Mouse (Mus musculus): ENCODE results near the gene Tedc1. TPM values are rescaled to one million over a fixed set of nuclear protein-coding genes. Genes with fewer than 3 reads are reported as not detected.

Gene Tedc1
- total RNA-seq (2023) = 17.2 to 27.4 TPM (median 23.2 TPM) in 4 replicates

DNA sequence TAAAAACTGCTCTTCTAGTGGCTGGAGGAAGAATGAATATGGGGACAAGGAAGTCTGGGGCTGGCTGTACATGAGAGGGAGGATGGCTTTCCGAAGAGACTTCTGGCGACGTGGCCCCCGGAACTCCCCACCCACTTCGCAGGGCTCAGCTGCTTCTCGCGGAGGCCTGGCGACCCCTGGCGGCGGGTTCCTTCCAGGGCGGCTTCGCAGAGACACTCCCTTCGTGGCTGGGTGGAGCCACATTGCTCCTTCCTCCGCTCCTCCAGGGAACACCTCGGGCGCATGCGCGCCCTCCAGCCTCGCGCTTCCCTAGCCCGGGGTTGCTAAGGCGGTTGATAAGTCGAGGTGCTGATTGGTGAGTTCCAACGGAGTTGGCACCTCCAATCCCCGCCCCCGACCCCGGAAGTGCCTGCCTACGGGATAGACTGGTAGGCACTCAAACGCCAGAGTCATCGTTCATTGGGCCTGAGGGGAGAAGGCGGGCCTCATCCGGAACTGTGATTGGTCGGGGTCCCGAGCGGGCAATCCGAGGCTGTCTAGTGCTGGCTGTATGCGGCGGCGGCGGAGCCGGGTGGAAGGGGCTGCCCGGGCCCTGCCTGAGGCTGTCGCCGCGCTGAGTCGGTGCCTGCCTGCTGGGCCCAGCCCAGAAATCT, at the start of gene Tedc1:
Gene Tedc1 (plus strand): TSS at position 535 of the 653 bp plus-strand sequence.

DNA sequence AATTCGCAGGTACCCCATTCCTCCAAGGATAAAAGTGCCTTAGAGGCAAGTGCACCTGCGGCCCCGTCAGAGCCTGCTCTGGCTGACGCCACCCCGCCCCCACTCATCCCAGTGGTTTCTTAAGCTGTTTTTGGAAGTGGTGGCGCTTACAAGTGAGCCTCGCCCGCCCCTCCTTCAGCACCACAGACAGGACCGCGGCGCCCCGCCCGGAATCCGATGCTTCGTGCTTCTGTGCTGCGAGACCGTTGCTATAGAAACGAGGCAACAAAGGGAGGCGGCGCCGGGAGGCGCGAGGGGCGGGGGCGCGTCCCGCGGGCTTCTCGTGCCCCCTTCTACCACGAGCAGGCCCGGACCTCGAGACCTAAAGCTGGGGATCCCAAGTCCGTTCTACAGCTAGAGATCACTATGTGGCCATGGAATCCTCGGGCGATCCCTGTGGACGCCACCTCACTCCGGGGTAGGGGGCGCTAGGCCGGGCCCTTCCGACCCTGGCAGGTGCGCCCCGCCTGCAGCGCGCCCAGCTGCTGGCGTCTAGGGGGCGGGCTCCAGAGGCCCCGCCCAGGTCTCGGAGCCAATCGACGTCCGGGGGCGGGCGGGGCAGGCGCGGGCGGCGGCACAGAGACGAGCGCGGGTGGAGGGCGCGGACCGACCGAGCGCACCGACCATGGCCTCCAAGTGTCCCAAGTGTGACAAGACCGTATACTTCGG, 16.2 kb upstream of the Tedc1 start, which contains the start of gene Crip2:
Gene Crip2 (plus strand): TSS at position 329 of the 708 bp plus-strand sequence.

DNA sequence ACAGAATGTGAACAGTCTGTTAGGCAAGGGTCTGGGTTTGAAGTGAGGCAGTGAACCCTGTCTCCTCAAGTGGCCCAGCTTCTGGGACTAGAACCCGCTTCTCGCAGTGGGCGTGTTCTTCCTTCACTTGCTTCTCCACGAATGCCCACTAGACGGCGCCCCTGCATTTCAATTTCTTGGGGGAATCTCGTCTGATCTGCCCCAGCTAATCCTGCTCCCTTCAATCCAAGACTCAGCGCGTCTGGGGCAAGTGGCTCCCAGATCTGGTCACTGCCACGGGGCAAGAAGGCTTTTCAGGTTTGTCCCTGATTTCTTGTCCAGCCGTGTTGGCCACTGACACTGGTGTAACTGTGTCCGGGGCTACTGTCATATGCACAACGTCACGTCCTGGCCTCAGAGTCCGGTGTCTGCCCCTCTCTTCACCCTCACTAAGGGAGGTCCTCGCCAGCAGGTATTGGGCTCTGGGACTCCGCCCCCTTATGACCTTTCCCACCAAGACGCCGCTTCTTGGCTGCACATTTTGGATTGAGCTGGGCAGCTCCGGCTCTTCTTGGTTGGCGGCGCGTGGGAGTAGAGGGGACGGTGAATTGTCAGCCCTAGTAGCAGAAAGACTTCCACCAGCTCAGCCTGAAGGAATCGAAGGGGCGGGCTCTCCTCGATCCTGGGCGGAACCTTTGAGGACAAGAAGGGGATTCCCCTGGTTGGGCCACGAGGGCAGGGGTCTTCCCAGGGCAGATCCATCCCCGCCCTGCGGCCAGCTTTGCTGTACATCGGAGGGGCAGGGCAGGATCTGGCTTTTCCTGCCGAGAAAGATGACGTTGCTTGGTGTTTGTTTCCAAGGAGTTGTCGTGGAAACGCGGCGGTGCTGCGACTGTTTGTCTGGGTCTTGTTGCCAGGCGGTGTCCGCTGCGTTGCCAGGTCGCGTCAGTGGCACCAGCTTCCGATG, 9.8 kb upstream of the Tedc1 start, which contains the start of gene Crip1:
Gene Crip1 (plus strand): TSS at position 205 of the 946 bp plus-strand sequence.

DNA sequence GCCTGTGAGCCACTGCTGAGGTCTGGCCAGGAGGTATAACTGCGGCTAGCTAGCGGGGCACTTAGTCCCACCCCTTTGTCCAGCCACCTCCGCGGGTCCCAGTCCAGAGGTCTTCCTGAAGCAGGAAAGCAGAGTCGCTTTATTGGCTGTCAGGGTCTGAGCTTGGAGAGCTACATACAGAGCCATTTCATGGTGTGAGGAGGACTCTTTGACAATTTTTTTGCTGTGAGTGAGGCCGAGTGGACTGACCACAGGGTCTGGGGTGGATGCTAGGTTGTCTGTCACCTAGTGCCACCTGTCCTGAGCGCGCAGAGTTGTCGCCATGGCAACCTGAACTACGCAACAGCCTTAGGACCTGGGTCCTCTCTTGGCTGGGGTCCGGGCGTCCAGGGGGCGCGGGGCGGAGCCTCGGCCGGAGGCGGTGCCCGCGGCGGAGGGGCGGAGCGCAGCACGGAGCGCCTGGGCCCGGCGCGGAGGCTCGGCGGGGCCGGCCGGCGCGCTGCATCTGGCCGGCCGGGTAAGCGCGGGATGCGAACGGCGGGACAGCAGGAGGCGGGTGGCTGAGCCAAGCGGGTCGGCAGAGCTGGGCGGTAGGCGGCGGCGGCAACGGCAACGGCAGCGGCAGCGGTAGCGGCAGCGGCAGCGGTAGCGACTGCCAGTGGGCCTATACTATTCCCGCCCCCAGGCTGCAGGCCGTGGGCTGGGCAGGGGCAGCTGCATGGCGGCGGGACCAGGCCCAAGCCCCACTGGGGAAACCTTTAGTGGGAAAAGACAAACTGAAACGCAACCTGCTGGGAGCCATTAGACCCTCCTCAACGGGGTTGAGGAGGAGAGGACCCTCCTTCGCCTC, 29.4 kb downstream of the Tedc1 start, which contains the start of gene Tmem121:
Gene Tmem121 (plus strand): TSS at position 489 of the 850 bp plus-strand sequence.

Other genes starting within 250 kb of the Tedc1 start
- 1.3 to 4.9 TPM (median 2.4 TPM) in 4 replicates for gene Jag2, start 226.6 kb upstream of the Tedc1 start, total RNA-seq (2023)
- gene Nudt14, start 214.3 kb upstream of the Tedc1 start, total RNA-seq (2023) = 12.7 to 19.6 TPM (median 15.8 TPM) in 4 replicates
- 9.7 to 15.0 TPM (median 12.8 TPM) in 4 replicates for gene Btbd6, start 179.9 kb upstream of the Tedc1 start, total RNA-seq (2023)
- gene Brf1, start 155.7 kb upstream of the Tedc1 start, total RNA-seq (2023) = 152 to 169 TPM (median 160 TPM) in 4 replicates
- 28.3 to 36.0 TPM (median 33.3 TPM) in 4 replicates for gene Pacs2, start 141.9 kb upstream of the Tedc1 start, total RNA-seq (2023)
- gene Tex22, start 81.9 kb upstream of the Tedc1 start, total RNA-seq (2023) = 0.66 to 1.1 TPM (median 0.72 TPM) in 3 of 4 replicates, not detected in the other
- 46.7 to 51.7 TPM (median 48.9 TPM) in 4 replicates for gene Mta1, start 58.1 kb upstream of the Tedc1 start, total RNA-seq (2023)
- gene Crip2, start 16.2 kb upstream of the Tedc1 start, total RNA-seq (2023) = 14.3 to 26.0 TPM (median 17.8 TPM) in 4 replicates
- gene Crip1, start 10.1 kb upstream of the Tedc1 start, total RNA-seq (2023) = 610 to 679 TPM (median 626 TPM) in 4 replicates
- gene Tmem121, start 29.5 kb downstream of the Tedc1 start, total RNA-seq (2023) = 4.0 to 9.0 TPM (median 5.8 TPM) in 4 replicates